Mouse (Mus musculus) Muller cell, postnatal 12 days (primary cell): Measurements from ENCODE around the gene Tsr2.
A peak's percentile ranks its signal among the peaks of the same experiment; 100 is the strongest.

ENCODE experiments used
- DNase-seq: peaks from one replicate; pipeline ENCODE4 v3.0.0-alpha.2; 2015; ENCODE audit errors: inconsistent ontology term

Gene Tsr2

GRCm38 (mm10) chrX:151096171-151097058 is at the start of gene Tsr2:
Gene Tsr2, minus strand, starts transcription at chrX:151096543.
- DNase-seq = peak; percentile 61

- peak; percentile 22 for DNase-seq
Observed at GRCm38 (mm10) chrX:151132785-151133184, 36.4 kb upstream of the Tsr2 start.

GRCm38 (mm10) chrX:151130493-151130892 is 34.1 kb upstream of the Tsr2 start:
- DNase-seq = no peak

GRCm38 (mm10) chrX:151123933-151124332 is 27.6 kb upstream of the Tsr2 start:
- no peak for DNase-seq

GRCm38 (mm10) chrX:151117432-151117831 is 21.1 kb upstream of the Tsr2 start:
- DNase-seq = no peak

- DNase-seq = no peak
Observed at GRCm38 (mm10) chrX:151116795-151117194, 20.5 kb upstream of the Tsr2 start.

- no peak for DNase-seq
Observed at GRCm38 (mm10) chrX:151107301-151108067, 11.1 kb upstream of the Tsr2 start.

GRCm38 (mm10) chrX:151087418-151087817 is 8.9 kb downstream of the Tsr2 start:
- no peak for DNase-seq

- no peak for DNase-seq
Observed at GRCm38 (mm10) chrX:151085599-151085998, 10.7 kb downstream of the Tsr2 start.

- DNase-seq = no peak
Observed at GRCm38 (mm10) chrX:151076941-151077485, 19.3 kb downstream of the Tsr2 start.

- DNase-seq = no peak
Observed at GRCm38 (mm10) chrX:151076007-151076406, 20.3 kb downstream of the Tsr2 start.

- DNase-seq = no peak
Observed at GRCm38 (mm10) chrX:151067876-151068275, 28.5 kb downstream of the Tsr2 start.

- peak; percentile 46 for DNase-seq
Observed at GRCm38 (mm10) chrX:151066071-151066666, 30.2 kb downstream of the Tsr2 start.

GRCm38 (mm10) chrX:151061615-151062299 is 34.6 kb downstream of the Tsr2 start:
- no peak for DNase-seq

GRCm38 (mm10) chrX:151059346-151059745 is 37.0 kb downstream of the Tsr2 start:
- DNase-seq = no peak

GRCm38 (mm10) chrX:151055559-151055958 is 40.8 kb downstream of the Tsr2 start:
- peak; percentile 46 for DNase-seq

GRCm38 (mm10) chrX:151054489-151054888 is 41.9 kb downstream of the Tsr2 start:
- peak; percentile 49 for DNase-seq

GRCm38 (mm10) chrX:151050337-151050736 is 46.0 kb downstream of the Tsr2 start:
- no peak for DNase-seq

GRCm38 (mm10) chrX:151049661-151050215 is 46.6 kb downstream of the Tsr2 start:
- no peak for DNase-seq

- DNase-seq = peak; percentile 55
Observed at GRCm38 (mm10) chrX:151047431-151048058, 48.8 kb downstream of the Tsr2 start.
